Mouse (Mus musculus) liver, embryonic 16.5 days (tissue): ENCODE measurements around the gene Ulk1. TPM values are rescaled to one million over a fixed set of nuclear protein-coding genes. Genes with fewer than 3 reads are reported as not detected.
"Not testable (repeated sequence)": the region's sequence is repeated elsewhere in the genome, so short reads cannot be mapped to it uniquely, and the experiment has no call there.

Experiments used
- ATAC-seq: fragments of 200-750 bp; cut with Nextera tagmentation; 2 replicates; pipeline ENCODE4 v1.8.0; 2017; ENCODE audit warnings: low read depth, mild to moderate bottlenecking, moderate number of reproducible peaks, moderate library complexity
- H3K27ac ChIP-seq: fragments of 300-500 bp; sonication (generic); 2 replicates; pipeline ENCODE4 v1.5.1; 2014; ENCODE audit warnings: mild to moderate bottlenecking, low read length
- H3K27me3 ChIP-seq: fragments of 300-500 bp; sonication (generic); 2 replicates; pipeline ENCODE4 v1.6.1; 2014; ENCODE audit warnings: low read depth, low read length, mixed read lengths; ENCODE audit not compliant: control insufficient read depth, insufficient read depth
- H3K36me3 ChIP-seq: fragments of 300-500 bp; sonication (generic); 2 replicates; pipeline ENCODE4 v1.6.1; 2014; ENCODE audit warnings: mild to moderate bottlenecking; ENCODE audit not compliant: control insufficient read depth, insufficient read depth
- H3K4me1 ChIP-seq: fragments of 300-500 bp; sonication (generic); 2 replicates; pipeline ENCODE4 v1.6.1; 2014; ENCODE audit warnings: low read depth, low read length, mixed read lengths; ENCODE audit not compliant: control insufficient read depth
- H3K4me2 ChIP-seq: fragments of 300-500 bp; sonication (generic); 2 replicates; pipeline ENCODE4 v1.6.1; 2014; ENCODE audit warnings: low read depth, low read length, mixed read lengths
- H3K4me3 ChIP-seq: fragments of 300-500 bp; sonication (generic); 2 replicates; pipeline ENCODE4 v1.5.1; 2014; ENCODE audit warnings: low read depth, mild to moderate bottlenecking, low read length
- H3K9ac ChIP-seq: fragments of 300-500 bp; sonication (generic); 2 replicates; pipeline ENCODE4 v1.6.1; 2014; ENCODE audit warnings: low read depth, low read length
- H3K9me3 ChIP-seq: fragments of 300-500 bp; sonication (generic); replicated peaks from 2 replicates; pipeline ENCODE4 v1.6.1; 2016; ENCODE audit warnings: low read length; ENCODE audit not compliant: control insufficient read depth
- WGBS: fragments of 180-500 bp; shearing (Covaris S2); extraction: QIAGEN DNeasy Blood & Tissue Kit; methylation state at CpG from one replicate; pipeline ENCODE4 v1.1.7; 2014; ENCODE audit not compliant: insufficient replicate concordance; 5-methylcytosine and 5-hydroxymethylcytosine counted together
- polyA plus RNA-seq: library from polyadenylated mRNA; unstranded; fragments of >200 nt; fragmentation: Nextera tagmentation; extraction: Ambion mirVana; gene quantifications from 2 replicates; pipeline ENCODE4 v1.2.1, GENCODE M21; 2015

Gene Ulk1
- polyA plus RNA-seq, 1 experiment from 2014 or later: 13.7 TPM

DNA sequence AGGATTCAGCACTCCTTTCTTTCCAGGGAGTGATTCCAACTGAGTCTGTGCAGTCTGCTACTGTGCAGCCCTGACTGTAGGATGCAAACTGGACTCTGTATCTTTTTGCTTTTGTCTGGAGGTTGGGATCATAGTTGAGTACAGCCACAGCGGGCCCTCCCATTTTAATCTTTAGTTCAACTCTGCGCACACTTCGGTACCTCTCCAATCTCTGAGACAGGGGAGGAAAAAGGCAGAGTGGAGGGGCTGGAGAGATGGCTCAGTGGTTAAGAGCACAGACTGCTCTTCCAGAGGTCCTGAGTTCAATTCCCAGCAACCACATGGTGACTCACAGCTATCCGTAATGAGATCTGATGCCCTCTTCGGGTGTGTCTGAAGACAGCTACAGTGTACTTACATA is 28.1 kb upstream of the Ulk1 start:
- Histone ChIP-seq H3K36me3 (peaks cover 16% of the 10 kb centered on the region), H3K9ac (peak overlapping the region; percentile 96), H3K4me3 (peak overlapping the region; percentile 88), H3K27ac (peak overlapping the region; percentile 99), H3K4me2 (peak overlapping the region; percentile 75), H3K4me1 (peaks cover 45% of the 10 kb centered on the region)
- H3K9me3 ChIP-seq, H3K27me3 ChIP-seq, ATAC-seq: not testable (repeated sequence)
- WGBS: 25% methylated on average over 5 of the region's 5 CpGs

GRCm38 (mm10) chr5:110835959-110836358 is 26.1 kb upstream of the Ulk1 start:
- Histone ChIP-seq H3K27me3 (no peaks in the 10 kb centered on the region), H3K27ac (peak overlapping the region; percentile 99), H3K4me1 (peaks cover 34% of the 10 kb centered on the region), H3K4me2 (peak overlapping the region; percentile 75), H3K9me3 (no peaks in the 10 kb centered on the region), H3K9ac (peak overlapping the region; percentile 57), H3K36me3 (peaks cover 8% of the 10 kb centered on the region), H3K4me3 (peak overlapping the region; percentile 88)
- 2% methylated on average over 3 of the region's 3 CpGs for WGBS
- ATAC-seq: peak; percentile 74

GRCm38 (mm10) chr5:110831036-110831720 is 21.3 kb upstream of the Ulk1 start:
- H3K9ac ChIP-seq: no peak overlapping the region
- WGBS: 79% methylated on average over 5 of the region's 5 CpGs
- no peak overlapping the region for H3K27ac ChIP-seq
- H3K4me3 ChIP-seq: no peak overlapping the region
- no peaks in the 10 kb centered on the region for H3K27me3 ChIP-seq
- ATAC-seq: no peak
- peaks cover 16% of the 10 kb centered on the region for H3K4me1 ChIP-seq
- peaks cover 15% of the 10 kb centered on the region for H3K36me3 ChIP-seq
- no peaks in the 10 kb centered on the region for H3K9me3 ChIP-seq
- no peak overlapping the region for H3K4me2 ChIP-seq

GRCm38 (mm10) chr5:110827576-110827975 is 17.7 kb upstream of the Ulk1 start:
- Histone ChIP-seq H3K27ac (no peak overlapping the region), H3K9ac (no peak overlapping the region), H3K4me2 (no peak overlapping the region), H3K4me3 (no peak overlapping the region), H3K4me1 (no peaks in the 10 kb centered on the region; the same call in 1 of the 2 replicates), H3K36me3 (peaks cover 11% of the 10 kb centered on the region; the same call in 1 of the 2 replicates), H3K27me3 (no peaks in the 10 kb centered on the region), H3K9me3 (no peaks in the 10 kb centered on the region)
- WGBS: 74% methylated on average over 5 of the region's 5 CpGs
- no peak for ATAC-seq

DNA sequence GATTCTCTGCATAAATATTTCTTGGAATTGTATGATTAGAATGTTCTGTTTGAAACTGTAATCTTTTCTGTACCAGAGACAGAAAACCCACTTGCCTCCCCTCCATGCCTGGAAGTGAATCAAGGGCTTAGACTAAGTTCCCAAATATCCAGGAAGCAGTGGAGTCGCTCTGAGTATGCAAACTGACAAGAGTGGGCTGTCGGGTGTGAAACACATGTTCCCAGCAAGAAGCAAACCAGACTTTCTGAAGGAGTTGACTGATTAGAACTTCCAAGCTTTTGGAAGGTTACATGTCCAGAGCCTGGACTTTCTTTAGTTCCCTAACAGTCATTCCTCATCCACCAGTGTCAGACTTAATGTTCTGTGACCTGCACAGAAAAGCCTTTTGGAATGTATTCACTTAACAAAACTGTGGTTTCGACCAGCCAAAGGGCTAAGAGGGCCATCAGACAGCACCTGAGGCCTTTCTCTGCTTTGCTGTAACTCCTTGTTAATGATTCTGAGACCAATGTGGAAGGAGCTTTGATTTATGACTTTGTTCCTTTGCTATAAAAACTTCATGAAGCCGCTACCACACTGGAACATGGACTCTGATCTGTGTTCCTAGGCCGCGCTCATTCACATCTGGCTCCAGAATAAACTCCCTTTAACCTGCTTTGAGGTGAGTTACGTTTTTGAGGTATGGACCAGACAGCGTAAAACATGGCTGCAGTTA is 17.0 kb upstream of the Ulk1 start:
- Histone ChIP-seq H3K4me2 (no peak overlapping the region), H3K9me3 (no peaks in the 10 kb centered on the region), H3K4me3 (no peak overlapping the region), H3K4me1 (no peaks in the 10 kb centered on the region; the same call in 1 of the 2 replicates), H3K9ac (no peak overlapping the region), H3K27me3 (no peaks in the 10 kb centered on the region), H3K36me3 (peaks cover 11% of the 10 kb centered on the region; the same call in 1 of the 2 replicates), H3K27ac (no peak overlapping the region)
- WGBS: 81% methylated on average over 8 of the region's 8 CpGs
- no peak for ATAC-seq

GRCm38 (mm10) chr5:110824421-110824820 is 14.5 kb upstream of the Ulk1 start:
- Histone ChIP-seq H3K27me3 (no peaks in the 10 kb centered on the region), H3K4me1 (no peaks in the 10 kb centered on the region; the same call in 1 of the 2 replicates), H3K4me2 (no peak overlapping the region), H3K9me3 (no peaks in the 10 kb centered on the region), H3K36me3 (peaks cover 3% of the 10 kb centered on the region; the same call in 1 of the 2 replicates), H3K4me3 (no peak overlapping the region), H3K9ac (no peak overlapping the region), H3K27ac (no peak overlapping the region)
- no peak for ATAC-seq
- WGBS: 69% methylated on average over 4 of the region's 4 CpGs

DNA sequence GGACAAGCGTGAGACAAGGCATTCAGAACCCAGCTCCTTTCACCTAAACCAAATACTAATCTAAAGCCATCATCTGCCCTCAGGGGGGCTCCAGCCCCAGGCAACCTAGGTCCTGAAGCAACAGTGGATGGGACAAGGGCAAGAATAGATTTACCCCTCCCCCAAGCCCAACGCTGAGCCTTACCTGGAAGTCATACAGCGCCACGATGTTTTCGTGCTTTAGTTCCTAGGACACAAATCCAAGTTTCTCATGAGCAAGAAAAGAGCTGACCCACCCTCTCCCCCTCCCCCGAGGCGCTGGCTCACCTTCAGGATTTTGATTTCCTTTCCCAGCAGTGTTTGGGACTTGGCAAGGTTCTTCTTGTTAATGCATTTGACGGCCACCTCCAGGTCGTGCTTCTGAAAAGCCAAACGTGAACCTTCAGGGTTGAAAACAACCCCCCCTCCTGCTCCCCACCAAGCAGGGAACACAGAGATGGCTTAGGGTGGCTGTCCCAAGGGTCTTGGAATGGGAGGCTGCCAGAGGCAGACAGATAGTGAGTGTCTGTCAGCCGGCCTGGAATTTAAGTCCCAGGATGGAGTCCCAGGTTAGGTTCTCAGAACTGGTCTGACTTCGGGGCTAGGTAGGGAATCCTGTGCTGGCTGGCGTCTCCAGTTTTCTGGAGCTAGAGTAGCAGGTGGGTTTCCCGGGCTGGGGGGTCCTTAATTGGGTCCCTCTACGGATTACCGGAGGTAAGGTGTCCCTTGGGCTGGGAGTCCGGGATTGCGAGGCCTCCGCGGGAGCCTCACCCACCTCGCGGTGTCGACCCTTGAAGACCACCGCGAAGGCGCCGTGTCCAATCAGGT is 853 bp downstream of the Ulk1 start:
- peak overlapping the region; percentile 100 for H3K9ac ChIP-seq
- WGBS: 2% methylated on average over 27 of the region's 27 CpGs
- peaks cover 10% of the 10 kb centered on the region for H3K36me3 ChIP-seq
- H3K4me1 ChIP-seq: peaks cover 49% of the 10 kb centered on the region
- H3K27me3 ChIP-seq: no peaks in the 10 kb centered on the region
- H3K27ac ChIP-seq: peak overlapping the region; percentile 96
- no peaks in the 10 kb centered on the region for H3K9me3 ChIP-seq
- no peak for ATAC-seq
- H3K4me3 ChIP-seq: peak overlapping the region; percentile 90
- peak overlapping the region; percentile 80 for H3K4me2 ChIP-seq

- Histone ChIP-seq H3K27ac (peak overlapping the region; percentile 96), H3K4me1 (peaks cover 56% of the 10 kb centered on the region), H3K9ac (peak overlapping the region; percentile 100), H3K4me3 (peak overlapping the region; percentile 90), H3K36me3 (peaks cover 10% of the 10 kb centered on the region), H3K4me2 (peak overlapping the region; percentile 80), H3K27me3 (no peaks in the 10 kb centered on the region), H3K9me3 (no peaks in the 10 kb centered on the region)
- 1% methylated on average over 14 of the region's 14 CpGs for WGBS
- ATAC-seq: peak; percentile 76
These were observed 1.8 kb downstream of the Ulk1 start for GRCm38 (mm10) chr5:110808061-110808631.
